Mouse (Mus musculus): ENCODE measurements around the gene Dusp10.
A peak's percentile ranks its signal among the peaks of the same experiment; 100 is the strongest.

Gene Dusp10

GRCm38 (mm10) chr1:184019042-184019721 is 6.1 kb downstream of the Dusp10 start:
- H3K27me3 ChIP-seq (ENCODE audit: insufficient read depth, low read length), result no peaks in the 10 kb centered on the region
- peaks cover 8% of the 10 kb centered on the region; the same call in 1 of the 2 replicates for H3K9me3 ChIP-seq (ENCODE audit: low read length)
- peaks cover 36% of the 10 kb centered on the region for H3K4me1 ChIP-seq (replicated peaks; ENCODE audit: low read depth, low read length)
- TF ChIP-seq CTCF (conservative IDR thresholded peaks at IDR 0.05; ENCODE audit: low read length), result no peak
- no peak for TF ChIP-seq POU5F1 (IDR thresholded peaks at IDR 0.05; ENCODE audit: borderline replicate concordance, low read length)
- no peak for TF ChIP-seq NANOG (IDR thresholded peaks at IDR 0.05; ENCODE audit: borderline replicate concordance, low read length)
- H3K36me3 ChIP-seq (ENCODE audit: insufficient read depth, low read length), result no peaks in the 10 kb centered on the region
- H3K4me3 ChIP-seq (replicated peaks; ENCODE audit: low read length), result no peak overlapping the region

- peaks cover 14% of the 10 kb centered on the region for H3K9me3 ChIP-seq (ENCODE audit: low read length)
Measured at GRCm38 (mm10) chr1:184019722-184020107, 6.6 kb downstream of the Dusp10 start.

GRCm38 (mm10) chr1:184023971-184024370 is 10.9 kb downstream of the Dusp10 start:
- no peak for TF ChIP-seq CTCF (conservative IDR thresholded peaks at IDR 0.05; ENCODE audit: low read length)
- no peak for TF ChIP-seq POU5F1 (IDR thresholded peaks at IDR 0.05; ENCODE audit: borderline replicate concordance, low read length)
- TF ChIP-seq NANOG (IDR thresholded peaks at IDR 0.05; ENCODE audit: borderline replicate concordance, low read length), result no peak
- Histone ChIP-seq H3K4me3 (replicated peaks; ENCODE audit: low read length) (no peak overlapping the region), H3K9me3 (ENCODE audit: low read length) (peaks cover 36% of the 10 kb centered on the region), H3K36me3 (ENCODE audit: insufficient read depth, low read length) (no peaks in the 10 kb centered on the region), H3K4me1 (replicated peaks; ENCODE audit: low read depth, low read length) (peaks cover 32% of the 10 kb centered on the region), H3K27me3 (ENCODE audit: insufficient read depth, low read length) (no peaks in the 10 kb centered on the region)

More at GRCm38 (mm10) chr1:184019722-184020107, 6.6 kb downstream of the Dusp10 start:
- peaks cover 40% of the 10 kb centered on the region for H3K4me1 ChIP-seq (replicated peaks; ENCODE audit: low read depth, low read length)
- H3K27me3 ChIP-seq (ENCODE audit: insufficient read depth, low read length), result no peaks in the 10 kb centered on the region
- H3K4me3 ChIP-seq (replicated peaks; ENCODE audit: low read length), result no peak overlapping the region
- H3K36me3 ChIP-seq (ENCODE audit: insufficient read depth, low read length), result no peaks in the 10 kb centered on the region
- TF ChIP-seq CTCF (conservative IDR thresholded peaks at IDR 0.05; ENCODE audit: low read length), result no peak
- TF ChIP-seq POU5F1 (IDR thresholded peaks at IDR 0.05; ENCODE audit: borderline replicate concordance, low read length), result no peak
- no peak for TF ChIP-seq NANOG (IDR thresholded peaks at IDR 0.05; ENCODE audit: borderline replicate concordance, low read length)

- H3K4me1 ChIP-seq (replicated peaks; ENCODE audit: low read depth, low read length), result peaks cover 26% of the 10 kb centered on the region
- TF ChIP-seq NANOG (IDR thresholded peaks at IDR 0.05; ENCODE audit: borderline replicate concordance, low read length), result no peak
- no peak for TF ChIP-seq CTCF (conservative IDR thresholded peaks at IDR 0.05; ENCODE audit: low read length)
- no peak for TF ChIP-seq POU5F1 (IDR thresholded peaks at IDR 0.05; ENCODE audit: borderline replicate concordance, low read length)
Measured at GRCm38 (mm10) chr1:184024631-184025030, 11.5 kb downstream of the Dusp10 start.

GRCm38 (mm10) chr1:184025079-184025478 is 12.0 kb downstream of the Dusp10 start:
- TF ChIP-seq POU5F1 (IDR thresholded peaks at IDR 0.05; ENCODE audit: borderline replicate concordance, low read length) (no peak), NANOG (IDR thresholded peaks at IDR 0.05; ENCODE audit: borderline replicate concordance, low read length) (no peak), CTCF (conservative IDR thresholded peaks at IDR 0.05; ENCODE audit: low read length) (no peak)
- peaks cover 36% of the 10 kb centered on the region for H3K9me3 ChIP-seq (ENCODE audit: low read length)
- H3K36me3 ChIP-seq (ENCODE audit: insufficient read depth, low read length), result no peaks in the 10 kb centered on the region

More at GRCm38 (mm10) chr1:184024631-184025030, 11.5 kb downstream of the Dusp10 start:
- H3K27me3 ChIP-seq (ENCODE audit: insufficient read depth, low read length), result no peaks in the 10 kb centered on the region
- no peaks in the 10 kb centered on the region for H3K36me3 ChIP-seq (ENCODE audit: insufficient read depth, low read length)
- no peak overlapping the region for H3K4me3 ChIP-seq (replicated peaks; ENCODE audit: low read length)
- peaks cover 36% of the 10 kb centered on the region for H3K9me3 ChIP-seq (ENCODE audit: low read length)

GRCm38 (mm10) chr1:184027039-184027438 is 13.9 kb downstream of the Dusp10 start:
- TF ChIP-seq NANOG (IDR thresholded peaks at IDR 0.05; ENCODE audit: borderline replicate concordance, low read length) (no peak), CTCF (conservative IDR thresholded peaks at IDR 0.05; ENCODE audit: low read length) (no peak), POU5F1 (IDR thresholded peaks at IDR 0.05; ENCODE audit: borderline replicate concordance, low read length) (no peak)
- H3K4me1 ChIP-seq (replicated peaks; ENCODE audit: low read depth, low read length), result peaks cover 24% of the 10 kb centered on the region
- H3K9me3 ChIP-seq (ENCODE audit: low read length), result peaks cover 36% of the 10 kb centered on the region
- H3K27me3 ChIP-seq (ENCODE audit: insufficient read depth, low read length), result peaks cover 6% of the 10 kb centered on the region
- no peak overlapping the region for H3K4me3 ChIP-seq (replicated peaks; ENCODE audit: low read length)
- no peaks in the 10 kb centered on the region for H3K36me3 ChIP-seq (ENCODE audit: insufficient read depth, low read length)

More at GRCm38 (mm10) chr1:184025079-184025478, 12.0 kb downstream of the Dusp10 start:
- no peaks in the 10 kb centered on the region for H3K27me3 ChIP-seq (ENCODE audit: insufficient read depth, low read length)
- peaks cover 21% of the 10 kb centered on the region for H3K4me1 ChIP-seq (replicated peaks; ENCODE audit: low read depth, low read length)
- H3K4me3 ChIP-seq (replicated peaks; ENCODE audit: low read length), result no peak overlapping the region

- Histone ChIP-seq H3K9me3 (ENCODE audit: low read length) (peaks cover 22% of the 10 kb centered on the region), H3K27me3 (ENCODE audit: insufficient read depth, low read length) (peaks cover 21% of the 10 kb centered on the region), H3K4me3 (replicated peaks; ENCODE audit: low read length) (no peak overlapping the region), H3K4me1 (replicated peaks; ENCODE audit: low read depth, low read length) (peaks cover 22% of the 10 kb centered on the region), H3K36me3 (ENCODE audit: insufficient read depth, low read length) (no peaks in the 10 kb centered on the region)
- TF ChIP-seq NANOG (IDR thresholded peaks at IDR 0.05; ENCODE audit: borderline replicate concordance, low read length), result no peak
- no peak for TF ChIP-seq CTCF (conservative IDR thresholded peaks at IDR 0.05; ENCODE audit: low read length)
- TF ChIP-seq POU5F1 (IDR thresholded peaks at IDR 0.05; ENCODE audit: borderline replicate concordance, low read length), result no peak
Measured at GRCm38 (mm10) chr1:184030070-184030802, 17.1 kb downstream of the Dusp10 start.

- H3K4me3 ChIP-seq (replicated peaks; ENCODE audit: low read length), result peak overlapping the region; percentile 89
- H3K4me1 ChIP-seq (replicated peaks; ENCODE audit: low read depth, low read length), result peaks cover 25% of the 10 kb centered on the region
- TF ChIP-seq POU5F1 (IDR thresholded peaks at IDR 0.05; ENCODE audit: borderline replicate concordance, low read length) (no peak), NANOG (IDR thresholded peaks at IDR 0.05; ENCODE audit: borderline replicate concordance, low read length) (no peak), CTCF (conservative IDR thresholded peaks at IDR 0.05; ENCODE audit: low read length) (no peak)
- H3K27me3 ChIP-seq (ENCODE audit: insufficient read depth, low read length), result peaks cover 31% of the 10 kb centered on the region
- no peaks in the 10 kb centered on the region for H3K36me3 ChIP-seq (ENCODE audit: insufficient read depth, low read length)
- peaks cover 7% of the 10 kb centered on the region for H3K9me3 ChIP-seq (ENCODE audit: low read length)
Measured at GRCm38 (mm10) chr1:184032682-184033389, 19.7 kb downstream of the Dusp10 start.
